Mouse (Mus musculus) liver, embryonic 14.5 days (tissue): ENCODE measurements around the gene Wwc1.

Source experiments
- CTCF ChIP-seq: IDR thresholded peaks from 2 replicates; pipeline ENCODE4 v1.5.1; 2016; ENCODE audit warnings: antibody characterized with exemption, low read depth, control low read depth
- EP300 ChIP-seq: IDR thresholded peaks from 2 replicates; pipeline ENCODE4 v1.6.1; 2016; ENCODE audit warnings: antibody characterized with exemption, low read depth

GRCm38 (mm10) chr11:35955572-35955971 lies 24.8 kb downstream of the Wwc1 start:
- TF ChIP-seq EP300: no peak
- TF ChIP-seq CTCF: no peak
